Mouse (Mus musculus) cerebellum, adult 9-11 months (tissue): ENCODE data around the gene Tmem164.

Experiments
- DNase-seq: peaks from one replicate; pipeline ENCODE4 v3.0.0; 2022

Gene Tmem164

GRCm38 (mm10) chrX:142693256-142693655 is 12.1 kb downstream of the Tmem164 start:
- peak; percentile 56 for DNase-seq

DNA sequence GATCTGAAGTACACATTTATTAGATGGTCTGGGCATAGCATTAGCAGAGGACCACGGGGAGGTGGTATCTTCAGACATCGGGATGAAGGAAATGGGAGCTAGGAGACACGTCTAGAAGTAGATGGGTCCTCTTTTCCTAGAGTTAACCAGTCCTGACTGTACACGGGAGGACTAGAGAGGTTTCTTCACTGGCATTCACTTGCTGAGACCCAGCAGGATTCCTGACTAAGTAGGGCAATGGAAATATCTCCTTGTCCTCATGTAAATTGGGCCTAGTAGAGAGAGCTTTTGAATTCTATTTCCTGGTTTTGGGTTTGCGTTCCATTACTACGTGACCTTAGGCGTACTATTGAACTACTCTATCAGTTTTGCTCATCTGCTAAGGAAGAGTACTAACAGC is 13.1 kb downstream of the Tmem164 start:
- peak; percentile 36 for DNase-seq

DNA sequence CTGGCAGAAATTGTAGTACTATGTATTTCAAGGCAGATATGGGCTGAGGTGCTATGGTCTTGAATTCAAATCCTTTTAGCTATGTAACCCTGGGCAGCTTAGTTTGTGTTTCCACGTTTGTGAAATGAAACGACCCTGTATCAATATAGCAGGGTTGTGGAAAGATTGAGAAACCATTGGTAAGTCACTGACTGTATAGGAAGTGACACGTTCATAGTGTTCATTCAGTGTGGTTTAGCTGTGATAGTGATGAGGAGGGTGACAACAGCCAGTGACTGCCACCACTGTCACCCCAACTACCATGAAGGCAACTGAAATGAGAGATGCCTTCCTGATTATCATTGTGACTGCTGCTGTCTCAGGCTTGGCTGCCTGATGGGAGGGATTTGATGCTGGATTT is 13.7 kb downstream of the Tmem164 start:
- no peak for DNase-seq

- DNase-seq: no peak
These were observed 15.6 kb downstream of the Tmem164 start for GRCm38 (mm10) chrX:142696789-142697188.

DNA sequence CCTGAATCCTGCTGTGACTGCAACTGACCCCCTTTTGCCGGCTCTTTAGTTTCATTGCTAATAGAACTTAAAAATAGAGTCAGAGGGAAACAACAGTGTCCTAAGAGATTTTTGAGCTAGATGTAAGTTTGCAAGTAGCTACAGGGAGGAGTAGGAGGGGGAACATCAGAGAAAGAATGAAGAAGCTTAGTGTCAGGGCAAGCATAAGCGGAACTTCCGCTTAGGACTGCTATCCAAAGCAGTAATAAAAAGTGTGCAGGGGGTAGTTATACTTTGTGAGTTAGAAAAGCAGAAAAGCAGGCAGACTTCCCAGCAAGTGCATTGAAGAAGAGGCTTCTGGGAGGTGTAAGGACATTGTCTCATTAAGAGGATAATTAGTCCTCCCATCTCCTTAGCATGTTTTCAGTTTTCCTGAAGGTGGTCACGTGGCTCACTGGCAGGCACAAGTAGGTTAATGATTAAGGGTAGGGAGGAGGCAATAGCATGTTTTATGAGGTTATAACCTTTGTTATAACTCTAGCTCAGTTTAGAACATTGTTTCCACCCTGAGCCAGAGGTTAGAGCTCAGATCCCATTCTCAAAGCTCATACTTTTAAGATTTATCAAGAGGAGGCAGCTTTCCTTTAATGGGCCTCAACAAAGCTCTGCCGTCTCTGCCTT is 16.5 kb downstream of the Tmem164 start:
- no peak for DNase-seq

DNA sequence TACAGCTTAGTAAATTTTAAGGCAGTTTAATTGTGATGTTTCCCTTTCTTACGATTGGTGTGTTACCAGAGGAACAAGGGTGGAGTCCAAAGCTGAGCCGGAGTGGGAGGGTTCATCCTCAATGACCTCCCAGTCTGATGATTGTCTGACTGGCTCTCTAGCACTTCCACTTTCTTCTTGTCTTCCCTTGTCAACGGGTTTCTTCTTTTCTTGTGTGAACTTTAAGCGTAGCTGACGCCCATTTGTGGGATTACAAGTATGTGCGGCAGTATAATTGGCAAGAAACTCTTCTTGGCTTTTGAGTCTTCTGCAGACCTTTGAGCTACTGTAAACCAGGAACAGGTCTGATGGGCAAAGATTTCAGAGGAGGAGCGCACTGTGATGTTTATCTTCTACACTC is 17.0 kb downstream of the Tmem164 start:
- DNase-seq: no peak

GRCm38 (mm10) chrX:142702094-142702493 is 20.9 kb downstream of the Tmem164 start:
- no peak for DNase-seq

DNA sequence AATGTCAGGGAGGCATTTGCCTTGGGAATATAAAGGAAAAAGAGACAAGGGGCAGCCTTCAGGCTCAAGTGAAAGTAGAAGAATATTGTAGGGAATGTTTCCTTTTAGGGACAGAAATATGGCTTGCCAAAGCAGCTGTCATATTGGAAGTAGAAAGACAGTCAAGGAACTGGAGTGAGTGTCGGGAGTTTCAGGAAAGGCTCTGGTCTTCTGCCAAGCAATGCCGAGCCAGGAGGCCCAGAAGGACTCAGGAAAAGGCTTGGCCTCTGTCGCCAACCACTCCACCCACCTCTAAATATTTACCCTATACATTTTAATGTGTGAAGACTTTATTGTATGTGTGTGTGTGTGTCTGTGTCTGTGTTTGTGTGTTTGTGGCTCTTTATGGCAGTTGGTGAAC is 21.4 kb downstream of the Tmem164 start:
- no peak for DNase-seq

DNA sequence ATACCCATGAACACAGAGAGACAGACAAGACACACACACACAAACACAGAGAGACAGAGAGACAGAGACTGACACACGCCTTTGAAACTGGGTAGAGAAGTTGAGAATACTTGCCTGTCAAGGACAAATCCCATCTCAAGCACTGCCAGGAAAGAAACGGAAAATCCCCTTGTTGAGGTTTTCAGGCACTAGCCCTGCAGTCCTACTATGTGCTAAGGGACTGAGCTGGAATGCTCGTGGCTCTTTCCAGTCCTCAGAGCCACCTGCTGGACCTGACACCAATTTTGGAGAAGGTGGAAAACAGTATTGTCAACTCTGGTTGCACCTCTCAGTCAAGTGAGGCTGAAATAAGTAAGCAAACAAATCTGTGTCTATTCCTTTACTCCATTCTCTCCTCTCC is 22.7 kb downstream of the Tmem164 start:
- DNase-seq: no peak

- no peak for DNase-seq
These were observed 27.1 kb downstream of the Tmem164 start for GRCm38 (mm10) chrX:142708257-142708656.

- DNase-seq: no peak
These were observed 34.8 kb downstream of the Tmem164 start for GRCm38 (mm10) chrX:142716014-142716413.

GRCm38 (mm10) chrX:142717958-142718478 is 36.8 kb downstream of the Tmem164 start:
- DNase-seq: no peak

DNA sequence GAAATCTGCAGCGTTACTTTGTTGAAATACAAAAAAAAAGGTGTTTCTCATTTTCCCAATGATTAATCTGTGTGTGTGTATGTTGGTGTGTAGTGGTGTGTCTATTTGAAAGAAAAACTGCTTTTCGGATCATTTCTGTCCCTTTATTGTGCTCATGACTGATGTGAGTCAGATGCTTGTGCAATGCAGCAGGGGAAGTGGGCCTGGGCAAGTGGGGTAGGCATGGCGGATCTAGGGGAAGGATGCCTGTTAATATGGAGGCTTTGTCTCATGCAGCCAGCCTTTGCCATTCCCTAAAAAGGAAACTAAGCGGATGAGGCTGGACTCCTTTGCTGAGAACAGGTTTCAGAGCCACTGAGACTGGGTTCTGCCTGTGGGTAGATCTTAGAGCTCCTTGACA is 37.6 kb downstream of the Tmem164 start:
- DNase-seq: no peak

DNA sequence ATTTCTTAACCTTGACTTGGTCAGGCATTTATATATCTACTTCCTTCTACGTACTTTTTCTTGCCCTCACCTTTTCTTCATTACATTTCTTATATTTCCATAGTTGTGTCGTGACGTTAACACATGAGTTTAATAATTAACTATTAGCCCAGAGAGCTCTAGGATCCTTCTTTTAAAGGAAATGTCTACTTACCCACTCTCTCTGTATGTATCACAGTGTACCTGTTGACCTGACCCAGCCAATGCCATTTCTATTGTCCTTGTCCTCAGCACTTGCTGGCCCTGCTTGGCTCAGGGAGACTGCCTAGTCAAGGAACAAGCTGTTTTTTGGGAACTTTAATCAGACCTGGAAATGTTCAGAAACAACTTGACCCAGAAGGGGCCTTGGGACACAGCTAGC is 40.7 kb downstream of the Tmem164 start:
- DNase-seq: no peak

- DNase-seq: no peak
These were observed 43.0 kb downstream of the Tmem164 start for GRCm38 (mm10) chrX:142724203-142724602.

DNA sequence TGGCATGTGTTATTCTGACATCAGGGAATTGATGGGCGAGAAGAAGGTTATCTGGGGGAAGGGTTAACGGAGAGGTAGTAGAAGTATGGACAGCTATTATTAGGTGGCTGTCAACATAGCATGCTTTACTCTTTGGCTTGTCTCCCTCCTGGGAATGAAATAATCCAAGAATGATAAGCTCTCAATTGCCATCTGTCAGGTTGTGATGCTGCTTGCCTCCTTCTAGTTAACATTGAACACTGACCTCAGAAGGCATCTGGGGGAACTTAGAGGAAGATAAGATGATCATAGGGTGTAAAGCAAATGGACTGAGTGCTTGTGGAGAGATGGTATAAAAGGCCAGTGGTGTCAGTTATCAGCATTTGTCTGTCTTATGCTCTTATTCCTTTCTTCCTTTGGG is 44.4 kb downstream of the Tmem164 start:
- peak; percentile 15 for DNase-seq

DNA sequence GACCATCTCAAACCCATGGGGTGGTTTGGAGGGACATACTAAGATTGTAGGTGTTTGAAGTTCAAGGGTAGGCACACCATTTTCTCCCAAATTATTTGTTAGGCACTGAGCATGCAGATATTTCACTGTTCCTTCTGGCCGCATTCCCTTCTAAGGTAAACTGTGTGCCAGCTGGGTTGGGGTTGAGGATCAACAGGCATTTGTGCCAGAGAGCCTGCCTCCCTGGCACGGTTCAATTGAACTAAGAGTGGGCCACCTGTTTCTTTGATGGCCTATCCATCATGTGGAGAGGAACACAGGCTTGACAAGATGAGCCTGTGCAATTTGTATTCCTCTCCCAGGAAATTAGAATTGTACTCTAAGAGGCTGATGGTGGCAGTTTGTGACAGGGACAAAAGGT is 45.1 kb downstream of the Tmem164 start:
- DNase-seq: peak; percentile 84

- DNase-seq: no peak
These were observed 46.6 kb downstream of the Tmem164 start for GRCm38 (mm10) chrX:142727847-142728246.

- DNase-seq: no peak
These were observed 47.8 kb downstream of the Tmem164 start for GRCm38 (mm10) chrX:142729040-142729439.

GRCm38 (mm10) chrX:142729482-142729881 is 48.3 kb downstream of the Tmem164 start:
- no peak for DNase-seq

DNA sequence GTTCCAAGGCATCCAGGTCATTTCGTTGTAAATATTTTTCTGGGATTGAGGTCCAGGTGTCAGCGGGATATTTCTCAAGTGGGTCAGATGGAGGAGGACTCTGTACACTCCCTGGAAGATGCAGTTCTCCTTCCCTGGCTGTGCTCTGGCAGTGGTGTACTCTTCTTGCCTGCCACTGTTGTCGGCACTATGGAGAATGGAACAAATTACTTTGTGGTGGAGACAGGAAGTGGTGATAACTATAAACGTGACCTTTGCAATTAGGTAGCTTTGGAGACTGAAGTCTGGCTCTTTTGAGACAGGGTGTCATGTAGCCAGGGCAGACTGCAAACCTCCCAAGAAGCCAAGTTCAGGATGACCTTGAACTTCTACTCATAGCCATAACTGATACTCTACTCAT is 55.9 kb downstream of the Tmem164 start:
- no peak for DNase-seq

GRCm38 (mm10) chrX:142737719-142738118 is 56.5 kb downstream of the Tmem164 start:
- DNase-seq: no peak

- DNase-seq: no peak
These were observed 66.2 kb downstream of the Tmem164 start for GRCm38 (mm10) chrX:142747428-142747827.

DNA sequence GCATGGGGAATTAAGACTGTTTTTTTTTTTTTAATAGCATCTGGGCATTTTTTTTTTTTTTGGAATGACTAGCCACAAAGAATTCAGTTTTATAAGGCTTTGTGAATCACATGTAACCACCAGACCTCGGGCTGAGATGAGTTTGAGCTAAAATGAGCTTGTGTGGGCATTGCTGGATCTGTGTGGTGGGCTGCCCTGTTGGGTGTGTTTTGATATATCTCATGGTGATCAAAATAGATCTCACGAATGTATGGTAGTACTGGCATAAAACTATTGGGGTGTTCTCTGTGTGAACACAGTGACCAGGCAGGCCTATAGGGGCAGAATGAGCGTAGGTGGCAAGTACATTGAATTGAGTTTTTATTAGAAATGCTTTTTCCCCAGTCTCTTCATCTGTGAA is 67.4 kb downstream of the Tmem164 start:
- no peak for DNase-seq

GRCm38 (mm10) chrX:142750775-142751174 is 69.6 kb downstream of the Tmem164 start:
- no peak for DNase-seq
